Mouse (Mus musculus) forebrain, embryonic 11.5 days (tissue): Measurements from ENCODE around the gene Pde4dip. TPM values are rescaled to one million over a fixed set of nuclear protein-coding genes. Genes with fewer than 3 reads are reported as not detected.

Source experiments
- ATAC-seq: fragments of 200-750 bp; cut with Nextera tagmentation; replicated peaks from 2 replicates; pipeline ENCODE4 v1.8.0; 2017; ENCODE audit warnings: moderate TSS enrichment; ENCODE audit not compliant: low FRiP score
- DNase-seq: peaks from one replicate; pipeline ENCODE4 v3.0.0-alpha.2; 2017; ENCODE audit warnings: low spot score
- H3K27ac ChIP-seq: fragments of 300-500 bp; sonication (generic); 2 replicates; pipeline ENCODE4 v1.5.1; 2014; ENCODE audit warnings: low read depth, low read length
- H3K27me3 ChIP-seq: fragments of 300-500 bp; sonication (generic); 2 replicates; pipeline ENCODE4 v1.6.1; 2014; ENCODE audit warnings: mild to moderate bottlenecking, low read length, mixed read lengths; ENCODE audit not compliant: control insufficient read depth, insufficient read depth
- H3K36me3 ChIP-seq: fragments of 300-500 bp; sonication (generic); 2 replicates; pipeline ENCODE4 v1.6.1; 2014; ENCODE audit warnings: mild to moderate bottlenecking, low read length, moderate library complexity, mixed read lengths; ENCODE audit not compliant: control insufficient read depth, insufficient read depth
- H3K4me1 ChIP-seq: fragments of 300-500 bp; sonication (generic); replicated peaks from 2 replicates; pipeline ENCODE4 v1.6.1; 2014; ENCODE audit warnings: low read length, mixed read lengths; ENCODE audit not compliant: control insufficient read depth, insufficient read depth
- H3K4me2 ChIP-seq: fragments of 300-500 bp; sonication (generic); 2 replicates; pipeline ENCODE4 v1.6.1; 2014; ENCODE audit warnings: low read depth, mild to moderate bottlenecking, low read length, moderate library complexity, mixed read lengths; ENCODE audit not compliant: severe bottlenecking
- H3K4me3 ChIP-seq: fragments of 300-500 bp; sonication (generic); 2 replicates; pipeline ENCODE4 v1.5.1; 2014; ENCODE audit warnings: low read depth, low read length
- H3K9ac ChIP-seq: fragments of 300-500 bp; sonication (generic); 2 replicates; pipeline ENCODE4 v1.6.1; 2014; ENCODE audit warnings: low read length
- H3K9me3 ChIP-seq: fragments of 300-500 bp; sonication (generic); 2 replicates; pipeline ENCODE4 v1.6.1; 2016; ENCODE audit warnings: low read length, mixed read lengths; ENCODE audit not compliant: control insufficient read depth
- WGBS: fragments of 180-500 bp; shearing (Covaris S2); extraction: QIAGEN DNeasy Blood & Tissue Kit; methylation state at CpG from one replicate; pipeline ENCODE4 v1.1.7; 2014; 5-methylcytosine and 5-hydroxymethylcytosine counted together
- polyA plus RNA-seq: library from polyadenylated mRNA; unstranded; fragments of >200 nt; fragmentation: Nextera tagmentation; extraction: Ambion mirVana; gene quantifications from 2 replicates; pipeline ENCODE4 v1.2.1, GENCODE M21; 2014

Gene Pde4dip
- polyA plus RNA-seq, 1 experiment from 2014 or later: 25.7 TPM

- H3K27ac ChIP-seq: no peak overlapping the region
- WGBS: 5% methylated on average over 16 of the region's 16 CpGs
- peak; percentile 58 for DNase-seq
- no peaks in the 10 kb centered on the region for H3K36me3 ChIP-seq
- H3K27me3 ChIP-seq: peaks cover 12% of the 10 kb centered on the region
- 0 out of 2 replicates have a peak overlapping the region, but pooled peaks have one; percentile 24 for H3K4me2 ChIP-seq
- no peak overlapping the region for H3K4me3 ChIP-seq
- peaks cover 7% of the 10 kb centered on the region; the same call in 1 of the 2 replicates for H3K4me1 ChIP-seq
- no peaks in the 10 kb centered on the region for H3K9me3 ChIP-seq
- H3K9ac ChIP-seq: no peak overlapping the region
- peak; percentile 43; the same call in 1 of the 2 replicates for ATAC-seq
These were observed 204.8 kb downstream of the Pde4dip start for GRCm38 (mm10) chr3:97683560-97684195.

DNA sequence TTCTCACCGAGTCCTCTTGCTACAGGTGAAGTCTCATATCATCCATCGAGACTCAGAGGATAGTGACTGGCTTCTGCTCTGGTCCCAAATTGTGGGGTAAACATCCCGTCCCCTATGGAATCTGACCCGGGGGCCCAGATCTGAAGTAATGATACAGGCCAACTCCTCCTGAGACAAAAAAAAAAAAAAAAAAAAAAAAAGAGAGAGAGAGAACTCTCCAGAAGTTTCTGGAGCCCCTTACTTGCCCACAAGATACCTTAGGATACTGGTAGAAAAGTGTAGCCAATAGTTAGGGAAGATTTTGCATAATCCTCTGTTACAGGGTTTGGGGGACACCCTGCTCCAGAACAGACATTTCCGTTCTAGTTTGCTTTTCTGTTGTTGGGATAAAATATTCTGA, 205.9 kb downstream of the Pde4dip start:
- Histone ChIP-seq H3K9me3 (no peaks in the 10 kb centered on the region), H3K4me2 (peak overlapping the region; percentile 53), H3K27ac (no peak overlapping the region), H3K4me3 (no peak overlapping the region), H3K36me3 (no peaks in the 10 kb centered on the region), H3K27me3 (peaks cover 12% of the 10 kb centered on the region), H3K4me1 (peaks cover 7% of the 10 kb centered on the region; the same call in 1 of the 2 replicates), H3K9ac (no peak overlapping the region)
- DNase-seq (no peak), ATAC-seq (no peak)
- 18% methylated on average over 5 of the region's 5 CpGs for WGBS

DNA sequence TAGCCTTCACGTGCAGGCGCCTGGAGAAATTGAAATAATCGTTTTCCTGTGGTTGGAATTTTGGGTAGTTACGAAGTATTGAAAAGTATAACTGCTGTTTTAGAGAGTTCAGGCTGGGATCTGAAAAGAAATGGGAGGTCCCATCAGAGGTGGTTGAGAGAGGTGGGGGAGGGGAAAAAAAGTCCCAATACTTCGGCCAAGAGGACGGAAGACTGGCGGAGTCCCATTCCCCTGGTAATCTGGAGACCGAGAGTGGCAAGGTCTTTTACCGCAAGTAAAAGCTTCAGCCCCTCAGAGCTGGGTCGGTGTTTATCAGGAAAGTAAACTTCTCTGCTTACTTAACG, 206.4 kb downstream of the Pde4dip start:
- peak overlapping the region; percentile 53 for H3K4me2 ChIP-seq
- 1% methylated on average over 11 of the region's 11 CpGs for WGBS
- peaks cover 7% of the 10 kb centered on the region; the same call in 1 of the 2 replicates for H3K4me1 ChIP-seq
- no peaks in the 10 kb centered on the region for H3K9me3 ChIP-seq
- no peak for DNase-seq
- no peak for ATAC-seq
- H3K27ac ChIP-seq: no peak overlapping the region
- H3K27me3 ChIP-seq: peaks cover 12% of the 10 kb centered on the region
- H3K9ac ChIP-seq: no peak overlapping the region; the same call in 1 of the 2 replicates
- peak overlapping the region; percentile 25 for H3K4me3 ChIP-seq
- no peaks in the 10 kb centered on the region for H3K36me3 ChIP-seq

DNA sequence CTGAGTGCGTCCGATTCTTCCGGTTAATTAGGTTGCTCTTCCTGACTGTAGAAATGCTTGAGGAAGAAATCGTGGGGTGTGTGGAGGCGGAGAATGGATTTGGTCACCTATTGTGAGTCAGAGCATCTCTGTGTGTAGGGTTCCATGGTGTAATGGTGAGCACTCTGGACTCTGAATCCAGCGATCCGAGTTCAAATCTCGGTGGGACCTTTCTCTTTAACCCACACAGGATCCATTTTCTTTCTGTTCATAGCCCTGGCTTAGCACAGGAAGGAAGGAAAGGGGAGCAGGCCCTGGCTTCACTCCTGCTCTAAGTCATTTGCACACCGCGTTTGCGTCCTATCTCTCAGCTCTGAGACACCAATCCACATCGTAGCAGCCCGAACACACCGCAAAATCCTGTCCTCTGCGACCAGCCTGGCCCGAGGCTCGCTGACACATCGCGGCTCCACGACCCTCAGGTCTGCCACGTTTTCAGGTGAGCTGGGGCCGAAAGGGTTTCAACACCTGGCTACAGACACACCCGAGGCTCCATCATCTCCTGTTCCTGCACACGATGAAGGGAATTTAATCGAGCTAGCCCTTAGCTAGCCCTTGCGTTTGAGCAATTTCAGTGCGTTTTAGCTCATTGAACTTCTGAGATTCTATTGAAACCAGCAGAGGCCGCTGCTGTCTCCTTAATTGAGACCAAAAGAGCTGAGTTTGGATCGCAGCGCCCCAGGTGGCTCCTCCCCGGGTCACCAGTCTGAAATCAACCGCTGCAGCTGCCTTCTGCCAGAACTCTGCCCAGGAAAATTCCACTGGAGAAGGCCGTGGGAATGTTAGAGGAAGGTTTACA, 207.0 kb downstream of the Pde4dip start:
- DNase-seq: peak; percentile 80
- Histone ChIP-seq H3K9me3 (no peaks in the 10 kb centered on the region), H3K36me3 (no peaks in the 10 kb centered on the region), H3K4me1 (peaks cover 7% of the 10 kb centered on the region; the same call in 1 of the 2 replicates), H3K4me2 (peak overlapping the region; percentile 53), H3K27ac (no peak overlapping the region), H3K9ac (peak overlapping the region; percentile 24), H3K4me3 (peak overlapping the region; percentile 25), H3K27me3 (peaks cover 12% of the 10 kb centered on the region)
- WGBS: under 1% methylated on average over 33 of the region's 33 CpGs
- peak; percentile 32 for ATAC-seq

DNA sequence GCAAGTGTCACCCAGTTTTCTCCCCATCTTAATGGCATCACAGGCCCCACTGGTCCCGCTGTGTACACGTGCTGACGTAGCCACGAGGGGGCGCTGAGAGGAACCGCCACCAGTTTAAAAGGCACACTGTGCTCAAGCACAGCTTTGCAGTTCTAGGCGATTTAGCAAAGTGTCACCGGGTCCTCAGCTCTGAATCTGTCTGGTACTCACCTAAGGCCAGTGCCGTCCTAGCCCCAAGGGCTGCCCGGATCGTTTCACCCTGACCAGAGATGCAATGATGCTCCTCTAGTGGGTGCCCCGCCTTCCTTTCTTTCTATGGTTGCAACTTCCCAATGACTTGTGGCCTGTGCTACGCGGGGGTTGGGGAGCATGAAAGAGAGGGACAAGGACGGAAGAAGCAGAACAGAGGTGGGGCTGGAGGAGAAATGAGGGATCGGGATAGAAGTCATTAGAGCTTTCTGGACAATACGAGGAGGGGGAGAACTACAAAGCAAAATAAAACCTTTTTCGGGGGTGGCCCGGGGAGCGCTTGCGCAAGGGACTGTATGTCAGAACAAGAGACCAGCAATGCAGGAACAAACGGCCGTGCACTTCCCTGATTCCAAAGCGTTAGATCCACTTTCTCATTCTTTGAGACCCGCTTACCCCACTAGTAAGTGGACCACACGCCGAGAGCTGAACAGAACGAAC, 207.7 kb downstream of the Pde4dip start:
- no peaks in the 10 kb centered on the region for H3K9me3 ChIP-seq
- no peaks in the 10 kb centered on the region for H3K36me3 ChIP-seq
- H3K4me3 ChIP-seq: peak overlapping the region; percentile 25
- peak; percentile 83 for DNase-seq
- WGBS: 1% methylated on average over 28 of the region's 28 CpGs
- peak overlapping the region; percentile 24; the same call in 1 of the 2 replicates for H3K9ac ChIP-seq
- H3K27ac ChIP-seq: no peak overlapping the region
- H3K4me2 ChIP-seq: peak overlapping the region; percentile 53
- H3K4me1 ChIP-seq: peaks cover 7% of the 10 kb centered on the region; the same call in 1 of the 2 replicates
- ATAC-seq: peak; percentile 77
- peaks cover 12% of the 10 kb centered on the region for H3K27me3 ChIP-seq

- DNase-seq: no peak
- Histone ChIP-seq H3K36me3 (no peaks in the 10 kb centered on the region), H3K4me1 (0 out of 2 replicates have a peak, but pooled peaks cover 2% of the 10 kb centered on the region), H3K4me3 (no peak overlapping the region), H3K4me2 (no peak overlapping the region), H3K9me3 (no peaks in the 10 kb centered on the region), H3K27me3 (peaks cover 8% of the 10 kb centered on the region), H3K27ac (no peak overlapping the region), H3K9ac (no peak overlapping the region)
- 86% methylated on average over 3 of the region's 3 CpGs for WGBS
- ATAC-seq: no peak
These were observed 210.1 kb downstream of the Pde4dip start for GRCm38 (mm10) chr3:97678416-97678815.

DNA sequence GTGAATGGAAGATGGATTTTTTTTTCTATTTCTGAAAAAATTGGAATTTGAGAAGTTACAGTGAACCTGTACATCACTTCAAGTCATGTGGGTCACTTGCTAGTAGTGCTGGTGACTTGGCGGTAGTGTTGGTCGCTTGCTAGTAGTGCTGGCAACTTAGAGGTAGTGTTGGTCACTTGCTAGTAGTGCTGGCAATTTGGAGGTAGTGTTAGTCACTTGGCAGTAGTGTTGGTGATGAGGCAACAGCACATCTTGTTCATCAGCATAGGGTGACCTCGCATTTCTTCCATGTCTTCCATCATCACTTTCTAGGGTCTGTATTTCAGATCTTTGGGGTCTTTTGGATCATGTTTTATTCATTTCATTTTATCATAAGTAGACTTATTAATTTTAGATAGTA, 212.4 kb downstream of the Pde4dip start:
- Histone ChIP-seq H3K9ac (no peak overlapping the region), H3K4me2 (no peak overlapping the region), H3K27me3 (peaks cover 1% of the 10 kb centered on the region; the same call in 1 of the 2 replicates), H3K4me1 (0 out of 2 replicates have a peak, but pooled peaks cover 2% of the 10 kb centered on the region), H3K36me3 (no peaks in the 10 kb centered on the region), H3K4me3 (no peak overlapping the region), H3K27ac (no peak overlapping the region), H3K9me3 (no peaks in the 10 kb centered on the region)
- WGBS: 92% methylated on average over 3 of the region's 3 CpGs
- DNase-seq: no peak
- ATAC-seq: no peak

DNA sequence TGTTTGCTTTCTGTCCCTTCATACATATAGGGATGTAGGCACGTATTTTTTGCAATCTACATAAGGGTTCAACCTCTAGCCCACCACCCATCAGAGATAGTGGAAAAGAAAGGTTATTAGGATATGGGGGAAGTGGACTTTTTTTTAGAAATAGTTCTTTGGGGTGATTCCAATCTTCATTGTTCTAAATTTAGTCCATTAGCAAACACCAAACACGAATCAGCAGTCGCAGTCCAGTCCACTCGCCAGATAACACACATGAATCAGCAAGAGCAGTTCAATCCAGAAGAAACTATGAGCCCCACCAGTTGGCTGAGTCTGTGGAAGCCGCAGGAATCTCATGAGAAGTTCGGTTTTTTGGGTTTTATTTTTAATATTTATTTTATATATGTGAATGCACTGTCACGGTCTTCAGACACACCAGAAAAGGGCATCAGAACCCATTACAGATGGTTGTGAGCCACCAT, 213.8 kb downstream of the Pde4dip start, which contains the start of gene Gm17651:
Gm17651 (minus strand) TSS at position 51 of the 467 bp plus-strand sequence.
- ATAC-seq (no peak), DNase-seq (no peak)
- Histone ChIP-seq H3K27me3 (no peaks in the 10 kb centered on the region), H3K9me3 (no peaks in the 10 kb centered on the region), H3K4me3 (no peak within 1 kb of the TSS), H3K4me2 (no peak within 1 kb of the TSS), H3K27ac (no peak within 1 kb of the TSS), H3K9ac (no peak within 1 kb of the TSS), H3K4me1 (no peaks in the 10 kb centered on the region), H3K36me3 (no peaks in the 10 kb centered on the region)
- 89% methylated on average over 7 of the region's 7 CpGs for WGBS
